Mouse (Mus musculus): ENCODE measurements around the gene Slc25a44. TPM values are rescaled to one million over a fixed set of nuclear protein-coding genes. Genes with fewer than 3 reads are reported as not detected.
A peak's percentile ranks its signal among the peaks of the same experiment; 100 is the strongest.
"Not testable (repeated sequence)": the region's sequence is repeated elsewhere in the genome, so short reads cannot be mapped to it uniquely, and the experiment has no call there.

Gene Slc25a44
- polyA plus RNA-seq, 1 experiment from 2014 or later, result 29.7 TPM

DNA sequence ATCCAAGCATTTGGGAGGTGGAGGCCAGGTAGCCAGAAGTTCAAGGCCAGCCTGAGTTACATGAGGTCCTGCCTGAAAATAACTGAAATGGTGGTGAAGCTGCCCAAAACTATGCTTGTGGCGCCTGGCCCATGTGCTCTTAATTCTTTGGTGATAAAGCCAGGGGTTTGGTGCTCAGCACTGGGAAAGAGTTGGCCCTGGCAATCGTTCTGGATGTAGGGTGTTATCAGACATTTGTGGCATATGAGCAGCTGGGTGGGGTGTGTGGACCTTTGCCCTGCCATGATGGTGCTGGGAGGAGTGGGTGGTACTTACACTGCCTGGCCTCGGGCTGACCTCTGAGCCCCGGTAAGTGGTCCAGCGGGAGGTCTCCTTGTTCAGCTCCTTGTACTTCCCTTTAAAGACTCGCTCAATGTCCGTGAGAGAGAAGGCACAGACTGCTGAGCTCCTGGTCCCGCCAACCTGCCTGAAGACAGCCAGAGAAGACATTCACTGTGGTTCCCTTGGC lies 22.8 kb upstream of the Slc25a44 start:
- no peak for ATAC-seq
- Histone ChIP-seq H3K27ac (no peak overlapping the region), H3K36me3 (peaks cover 85% of the 10 kb centered on the region)

GRCm38 (mm10) chr3:88446471-88447123 lies 21.7 kb upstream of the Slc25a44 start:
- no peak overlapping the region for H3K4me3 ChIP-seq (replicated peaks)

More for the DNA sequence above, 22.8 kb upstream of the Slc25a44 start:
- Histone ChIP-seq H3K27me3 (no peaks in the 10 kb centered on the region), H3K4me1 (replicated peaks) (peaks cover 11% of the 10 kb centered on the region), H3K9ac (replicated peaks) (no peak overlapping the region), H3K4me2 (replicated peaks) (no peak overlapping the region), H3K4me3 (replicated peaks) (no peak overlapping the region), H3K9me3 (no peaks in the 10 kb centered on the region)
- 65% methylated on average over 8 of the region's 8 CpGs for WGBS

GRCm38 (mm10) chr3:88442888-88443287 lies 17.9 kb upstream of the Slc25a44 start:
- Histone ChIP-seq H3K36me3 (peaks cover 59% of the 10 kb centered on the region), H3K27me3 (0 out of 2 replicates have a peak, but pooled peaks cover 5% of the 10 kb centered on the region), H3K4me3 (replicated peaks) (no peak overlapping the region), H3K4me1 (replicated peaks) (peaks cover 14% of the 10 kb centered on the region), H3K9me3 (no peaks in the 10 kb centered on the region), H3K4me2 (replicated peaks) (no peak overlapping the region), H3K9ac (replicated peaks) (no peak overlapping the region), H3K27ac (no peak overlapping the region)
- WGBS, result 78% methylated on average over 7 of the region's 7 CpGs
- ATAC-seq, result no peak

More at GRCm38 (mm10) chr3:88446471-88447123, 21.7 kb upstream of the Slc25a44 start:
- Histone ChIP-seq H3K27me3 (no peaks in the 10 kb centered on the region), H3K27ac (no peak overlapping the region), H3K4me2 (replicated peaks) (no peak overlapping the region), H3K36me3 (peaks cover 79% of the 10 kb centered on the region), H3K4me1 (replicated peaks) (peaks cover 11% of the 10 kb centered on the region), H3K9me3 (no peaks in the 10 kb centered on the region), H3K9ac (replicated peaks) (no peak overlapping the region)
- 81% methylated on average over 8 of the region's 8 CpGs for WGBS
- no peak for ATAC-seq

DNA sequence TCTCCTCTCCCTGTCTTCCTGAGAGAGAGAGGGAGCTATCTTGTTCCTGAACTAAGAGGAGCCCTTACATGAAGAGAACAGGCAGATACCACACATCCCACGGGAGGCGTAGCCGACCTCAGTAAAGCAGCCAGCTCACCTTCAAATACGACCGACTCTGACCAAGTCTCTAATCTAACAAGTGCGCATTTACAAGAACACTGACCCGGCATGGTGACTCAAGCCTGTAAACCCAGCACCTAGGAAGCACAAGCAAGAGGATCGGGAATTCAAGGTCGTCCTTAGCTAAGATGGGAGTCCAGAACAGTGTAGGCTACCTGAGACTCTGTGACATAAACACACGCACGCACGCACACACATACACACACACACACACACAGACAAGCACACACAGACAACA lies 17.5 kb upstream of the Slc25a44 start:
- Histone ChIP-seq H3K27me3 (0 out of 2 replicates have a peak, but pooled peaks cover 5% of the 10 kb centered on the region), H3K4me1 (replicated peaks) (peaks cover 14% of the 10 kb centered on the region), H3K27ac (no peak overlapping the region), H3K9me3 (no peaks in the 10 kb centered on the region), H3K4me2 (replicated peaks) (no peak overlapping the region), H3K36me3 (peaks cover 59% of the 10 kb centered on the region), H3K4me3 (replicated peaks) (no peak overlapping the region), H3K9ac (replicated peaks) (no peak overlapping the region)
- no peak for ATAC-seq
- WGBS, result 87% methylated on average over 12 of the region's 12 CpGs

DNA sequence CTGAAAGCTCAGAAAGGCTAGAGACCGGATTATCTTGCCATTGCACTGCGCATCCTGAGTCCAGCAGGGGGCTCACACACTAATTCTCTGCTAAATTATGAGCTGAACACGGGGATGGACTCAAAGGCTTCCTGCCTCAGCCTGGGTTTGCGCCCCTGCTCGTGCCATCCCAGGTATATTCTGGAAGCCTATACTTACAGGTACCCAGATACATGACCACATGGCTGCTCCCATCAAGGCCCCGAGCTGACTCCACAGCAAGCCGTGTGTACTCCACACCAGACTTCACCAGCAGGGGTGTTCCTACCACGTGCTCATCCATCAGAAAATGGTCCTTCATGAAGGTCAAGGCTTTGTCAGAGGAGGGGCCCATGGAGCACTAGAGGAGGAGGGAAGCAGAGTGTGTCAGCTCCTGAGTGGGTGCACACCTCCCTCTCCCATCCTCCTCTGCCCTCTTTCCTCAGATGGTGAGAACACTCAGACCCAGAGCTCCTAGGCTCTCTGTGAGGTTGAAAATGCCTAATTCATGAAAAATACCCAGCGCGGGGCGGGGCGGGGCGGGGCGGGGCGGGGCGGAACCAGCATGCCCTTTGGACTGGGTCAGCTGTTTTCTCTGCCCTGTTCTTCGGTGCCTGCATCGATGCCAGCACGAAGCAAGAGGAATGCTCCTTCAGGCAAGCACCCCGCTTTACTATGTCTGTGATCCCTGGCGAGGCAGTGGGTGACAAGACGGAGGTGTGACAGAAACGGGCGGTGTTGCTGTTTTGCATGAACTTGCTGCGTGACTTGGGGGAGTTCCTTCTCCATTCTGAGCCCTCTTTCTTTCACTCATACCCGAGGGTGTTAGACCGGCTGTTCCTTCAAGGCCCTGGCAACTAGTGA lies 15.8 kb upstream of the Slc25a44 start:
- Histone ChIP-seq H3K4me1 (replicated peaks) (peaks cover 23% of the 10 kb centered on the region), H3K27ac (no peak overlapping the region), H3K9ac (replicated peaks) (no peak overlapping the region), H3K9me3 (no peaks in the 10 kb centered on the region), H3K27me3 (0 out of 2 replicates have a peak, but pooled peaks cover 5% of the 10 kb centered on the region), H3K4me2 (replicated peaks) (0 out of 2 replicates have a peak overlapping the region, but pooled peaks have one; percentile 8), H3K4me3 (replicated peaks) (no peak overlapping the region), H3K36me3 (peaks cover 59% of the 10 kb centered on the region)
- 25% methylated on average over 27 of the region's 27 CpGs for WGBS
- peak; percentile 51; the same call in 1 of the 2 replicates for ATAC-seq

DNA sequence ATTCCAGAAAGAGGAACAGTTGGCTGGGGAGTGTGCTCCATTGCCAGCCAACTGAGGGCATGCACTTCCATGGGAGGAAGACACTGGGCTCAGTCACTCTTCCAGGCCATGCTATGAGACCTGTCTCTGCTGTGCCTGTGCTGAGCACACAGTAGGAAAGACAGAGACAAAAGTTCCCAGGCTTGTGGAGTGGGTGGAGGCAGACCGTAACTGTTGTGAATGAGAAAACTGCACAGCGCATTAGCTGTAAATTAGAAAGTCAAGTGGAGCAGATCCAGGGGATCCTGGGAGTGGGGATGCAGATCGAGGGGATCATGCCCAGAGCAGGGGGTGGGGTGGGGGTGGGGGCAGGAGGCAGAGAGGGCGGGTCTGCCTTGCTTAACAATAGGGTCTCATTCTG lies 14.6 kb upstream of the Slc25a44 start:
- no peak for ATAC-seq
- Histone ChIP-seq H3K4me2 (replicated peaks) (no peak overlapping the region), H3K4me1 (replicated peaks) (peaks cover 23% of the 10 kb centered on the region), H3K9me3 (no peaks in the 10 kb centered on the region), H3K27me3 (0 out of 2 replicates have a peak, but pooled peaks cover 5% of the 10 kb centered on the region), H3K27ac (no peak overlapping the region), H3K9ac (replicated peaks) (no peak overlapping the region), H3K4me3 (replicated peaks) (no peak overlapping the region), H3K36me3 (peaks cover 64% of the 10 kb centered on the region)
- 41% methylated on average over 4 of the region's 4 CpGs for WGBS

GRCm38 (mm10) chr3:88437454-88437853 lies 12.5 kb upstream of the Slc25a44 start:
- Histone ChIP-seq H3K27ac (no peak overlapping the region), H3K4me3 (replicated peaks) (no peak overlapping the region), H3K36me3 (peaks cover 50% of the 10 kb centered on the region), H3K9ac (replicated peaks) (no peak overlapping the region), H3K9me3 (no peaks in the 10 kb centered on the region), H3K27me3 (0 out of 2 replicates have a peak, but pooled peaks cover 5% of the 10 kb centered on the region), H3K4me1 (replicated peaks) (peaks cover 23% of the 10 kb centered on the region), H3K4me2 (replicated peaks) (peak overlapping the region; percentile 47; the same call in 1 of the 2 replicates)
- 85% methylated on average over 10 of the region's 10 CpGs for WGBS
- ATAC-seq, result no peak

GRCm38 (mm10) chr3:88436395-88437201 lies 11.7 kb upstream of the Slc25a44 start:
- peak overlapping the region; percentile 25 for H3K4me3 ChIP-seq (replicated peaks)
- peaks cover 23% of the 10 kb centered on the region for H3K4me1 ChIP-seq (replicated peaks)
- WGBS, result 15% methylated on average over 29 of the region's 29 CpGs

DNA sequence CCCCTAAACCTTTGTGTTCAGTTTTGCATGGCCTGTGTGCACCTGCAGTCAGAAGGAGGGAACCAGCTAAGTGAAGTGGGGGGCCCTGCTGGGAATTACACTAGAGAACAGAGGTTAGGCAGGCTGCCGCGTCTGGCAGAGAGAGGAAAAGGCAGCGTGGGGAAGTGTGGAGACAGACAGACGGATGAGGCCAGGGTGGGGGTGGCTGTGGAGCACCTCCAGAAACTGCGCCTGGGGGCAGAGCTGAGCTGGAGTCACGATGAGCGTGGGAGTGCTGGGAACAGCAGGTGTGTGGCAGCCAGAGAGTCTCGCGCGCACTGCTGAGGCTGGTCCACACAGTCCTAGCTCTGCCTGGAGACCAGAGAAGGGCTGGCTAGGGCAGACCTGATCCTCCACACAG lies 10.6 kb upstream of the Slc25a44 start:
- H3K4me2 ChIP-seq (replicated peaks), result no peak overlapping the region
- H3K9ac ChIP-seq (replicated peaks), result no peak overlapping the region
- 70% methylated on average over 10 of the region's 10 CpGs for WGBS
- no peak for ATAC-seq
- no peak overlapping the region for H3K27ac ChIP-seq
- peaks cover 16% of the 10 kb centered on the region for H3K4me1 ChIP-seq (replicated peaks)
- H3K36me3 ChIP-seq, result peaks cover 46% of the 10 kb centered on the region
- no peak overlapping the region for H3K4me3 ChIP-seq (replicated peaks)
- H3K9me3 ChIP-seq, result no peaks in the 10 kb centered on the region
- H3K27me3 ChIP-seq, result 0 out of 2 replicates have a peak, but pooled peaks cover 5% of the 10 kb centered on the region

More at GRCm38 (mm10) chr3:88436395-88437201, 11.7 kb upstream of the Slc25a44 start:
- Histone ChIP-seq H3K9me3 (no peaks in the 10 kb centered on the region), H3K4me2 (replicated peaks) (peak overlapping the region; percentile 47), H3K36me3 (peaks cover 46% of the 10 kb centered on the region), H3K27ac (peak overlapping the region; percentile 14; the same call in 1 of the 2 replicates), H3K9ac (replicated peaks) (peak overlapping the region; percentile 48; the same call in 1 of the 2 replicates), H3K27me3 (0 out of 2 replicates have a peak, but pooled peaks cover 5% of the 10 kb centered on the region)
- peak; percentile 78 for ATAC-seq

GRCm38 (mm10) chr3:88428639-88429038 lies 3.7 kb upstream of the Slc25a44 start:
- not testable (repeated sequence) for H3K9ac ChIP-seq (replicated peaks); H3K27ac ChIP-seq; H3K9me3 ChIP-seq; H3K36me3 ChIP-seq; H3K27me3 ChIP-seq; H3K4me2 ChIP-seq (replicated peaks); ATAC-seq; H3K4me3 ChIP-seq (replicated peaks); H3K4me1 ChIP-seq (replicated peaks)
- WGBS, result 71% methylated on average over 8 of the region's 8 CpGs

DNA sequence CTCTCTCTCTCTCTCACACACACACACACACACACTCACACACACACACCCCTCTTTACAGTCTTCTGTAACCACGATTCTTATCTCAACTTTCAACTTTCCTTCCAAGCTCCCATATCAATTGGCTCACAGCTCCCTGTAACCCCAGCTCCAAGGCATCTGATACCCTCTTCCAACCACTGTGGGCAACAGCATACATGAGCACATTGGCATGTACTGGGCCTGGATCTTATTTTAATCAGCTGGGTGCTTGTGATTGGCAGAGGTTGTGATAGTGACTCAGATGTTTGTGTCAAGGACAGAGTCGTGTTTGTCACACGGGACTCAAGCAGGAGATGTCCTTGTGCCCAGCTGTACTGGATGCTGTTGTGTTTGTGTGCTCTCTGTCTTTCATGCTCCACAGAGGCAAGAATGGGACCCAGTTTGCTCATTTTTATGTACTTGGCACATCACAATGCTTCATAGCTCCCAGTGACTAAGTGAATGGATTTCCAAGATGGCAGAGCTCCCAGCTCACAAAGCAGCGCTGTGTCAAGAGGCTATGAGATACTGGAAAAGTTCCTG lies 2.5 kb upstream of the Slc25a44 start:
- Histone ChIP-seq H3K4me2 (replicated peaks) (no peak overlapping the region), H3K27me3 (no peaks in the 10 kb centered on the region), H3K36me3 (no peaks in the 10 kb centered on the region), H3K9ac (replicated peaks) (no peak overlapping the region), H3K4me1 (replicated peaks) (peaks cover 22% of the 10 kb centered on the region), H3K9me3 (no peaks in the 10 kb centered on the region), H3K27ac (no peak overlapping the region), H3K4me3 (replicated peaks) (no peak overlapping the region)
- WGBS, result 84% methylated on average over 4 of the region's 4 CpGs
- no peak for ATAC-seq

Data from midbrain, embryonic 13.5 days (tissue).